Mouse (Mus musculus): ENCODE measurements at regions not wholly inside any gene's neighbourhood (a gene's known extent, or its start where the extent isn't known, plus 50 kb on each side); places are given as distances from the start of the nearest gene placed in this dataset.

DNA sequence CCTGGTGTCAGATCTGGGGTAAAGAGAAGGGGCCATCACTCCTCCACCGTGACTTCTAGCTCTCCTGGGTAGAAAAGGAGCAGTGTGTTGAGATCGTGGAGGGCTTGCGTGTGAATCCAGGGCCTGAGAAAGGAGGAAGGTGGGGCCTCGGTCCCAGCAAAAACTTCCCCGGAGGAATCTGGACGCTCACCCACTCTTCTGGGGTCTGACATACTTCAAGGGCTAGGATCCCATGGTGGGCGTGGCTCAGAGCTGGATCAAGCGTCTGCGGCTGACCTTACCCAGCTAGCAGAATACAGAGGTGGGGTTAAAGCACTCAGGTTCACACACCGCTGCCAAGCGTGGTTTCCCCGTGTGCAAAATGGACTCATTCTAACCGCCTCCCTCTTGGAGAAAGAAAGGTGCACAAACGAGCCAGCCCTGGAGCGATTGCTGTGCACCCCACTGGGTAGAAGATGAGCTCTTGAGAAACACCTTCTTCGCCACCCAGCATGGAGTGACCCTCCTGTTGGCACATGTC, 86.6 kb downstream of the Npepl1 start:
- TF ChIP-seq CTCF (IDR thresholded peaks at IDR 0.05; ENCODE audit: control insufficient read depth, insufficient read depth, insufficient read length) (no peak), MAX (IDR thresholded peaks at IDR 0.05) (no peak), USF1 (IDR thresholded peaks at IDR 0.05; ENCODE audit: low read depth) (no peak), FOSL1 (IDR thresholded peaks at IDR 0.05; ENCODE audit: insufficient read depth, low read length, poor library complexity, severe bottlenecking) (no peak)
